Mouse (Mus musculus) ES-E14 (cell line): Measurements from ENCODE around the gene Inpp5e.
A peak's percentile ranks its signal among the peaks of the same experiment; 100 is the strongest.

Experiments used
- CHD2 ChIP-seq: IDR thresholded peaks from 2 replicates; pipeline ENCODE4 v1.6.1; 2014; ENCODE audit warnings: mild to moderate bottlenecking, low read depth, low read length, inconsistent platforms
- HCFC1 ChIP-seq: IDR thresholded peaks from 2 replicates; pipeline ENCODE4 v1.6.1; 2012; ENCODE audit warnings: low read length, inconsistent platforms, borderline replicate concordance; ENCODE audit not compliant: insufficient read depth
- MAFK ChIP-seq: IDR thresholded peaks from 2 replicates; pipeline ENCODE4 v1.6.1; 2014; ENCODE audit warnings: mild to moderate bottlenecking, low read depth, low read length, inconsistent platforms; ENCODE audit not compliant: insufficient read depth
- ZC3H11A ChIP-seq: IDR thresholded peaks from 2 replicates; pipeline ENCODE4 v1.6.1; 2012; ENCODE audit warnings: low read depth, mild to moderate bottlenecking, inconsistent platforms, low read length, borderline replicate concordance
- ZNF384 ChIP-seq: IDR thresholded peaks from 2 replicates; pipeline ENCODE4 v1.6.1; 2012; ENCODE audit warnings: low read depth, low read length, inconsistent platforms

DNA sequence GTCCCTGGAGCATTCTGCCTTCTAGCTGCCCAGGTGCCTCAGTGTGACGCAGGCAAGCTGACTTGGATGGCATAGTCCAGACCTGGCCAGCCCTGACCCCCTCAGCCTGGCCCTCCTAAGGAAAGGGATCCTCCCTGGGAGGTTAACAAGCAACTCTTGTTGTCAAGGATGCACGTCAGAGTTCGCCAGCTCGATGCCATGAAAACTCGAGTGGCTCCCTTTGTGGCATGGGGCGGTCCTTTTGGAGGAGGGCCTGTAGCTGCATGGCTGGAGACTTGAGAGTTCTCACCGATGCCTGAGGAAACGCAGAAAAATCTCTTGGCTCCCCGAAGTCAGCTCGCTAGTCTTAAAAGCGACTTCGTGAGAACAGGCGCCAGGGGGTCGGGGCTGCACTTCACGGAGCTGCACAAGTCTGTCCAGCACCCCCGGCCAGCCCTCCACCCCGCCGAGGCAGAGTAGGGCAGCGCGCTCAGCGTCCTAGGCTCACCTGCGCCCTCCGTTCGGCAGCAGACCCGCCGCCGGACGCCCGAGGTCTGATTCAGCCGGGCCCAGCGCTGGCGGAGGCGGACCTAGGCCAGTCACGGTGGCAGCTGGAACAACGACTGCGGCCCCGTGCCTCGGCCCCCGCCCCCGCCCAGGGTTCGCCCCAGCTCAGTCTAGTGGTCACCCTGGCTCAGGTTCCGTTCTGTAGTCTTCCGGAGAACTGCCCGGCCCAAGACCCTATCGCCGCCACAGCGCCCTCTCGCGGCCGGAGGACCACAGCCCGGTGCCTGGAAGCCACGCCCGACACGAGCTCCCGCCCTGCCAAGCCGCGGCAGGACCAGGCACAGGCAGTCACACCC is at the start of gene Inpp5e:
- TF ChIP-seq ZC3H11A (no peak), ZNF384 (no peak), CHD2 (no peak), MAFK (no peak), HCFC1 (peak; percentile 68; the same call in 1 of the 2 replicates)
